Mouse (Mus musculus): ENCODE measurements at regions not wholly inside any gene's neighbourhood (a gene's known extent, or its start where the extent isn't known, plus 50 kb on each side); places are given as distances from the start of the nearest gene placed in this dataset.

GRCm38 (mm10) chr4:8413307-8413706 is 174.5 kb upstream of the Car8 start:
- TF ChIP-seq CTCF (IDR thresholded peaks at IDR 0.05): no peak
- no peak for TF ChIP-seq EP300 (IDR thresholded peaks at IDR 0.05)
